Mouse (Mus musculus): ENCODE measurements at regions not wholly inside any gene's neighbourhood (a gene's known extent, or its start where the extent isn't known, plus 50 kb on each side); places are given as distances from the start of the nearest gene placed in this dataset.

DNA sequence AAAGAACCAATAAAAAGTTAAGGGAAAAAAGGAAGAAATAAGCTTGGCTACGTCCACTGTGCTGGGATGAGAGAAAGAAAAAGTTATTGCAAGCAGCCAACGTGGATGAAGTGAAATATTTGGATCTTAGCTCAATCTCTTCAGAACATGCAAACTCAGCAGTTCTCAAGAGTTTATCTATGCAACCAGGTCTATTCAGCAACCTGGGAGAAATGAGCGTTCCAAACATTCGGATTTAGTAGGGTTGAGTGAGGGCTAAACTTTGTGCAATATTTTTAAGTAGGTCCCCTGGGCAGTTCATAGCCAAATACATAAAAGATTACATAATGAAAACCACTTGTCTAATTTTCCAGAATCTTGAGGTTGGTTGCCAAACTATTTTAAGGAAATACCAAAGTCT is 129.0 kb upstream of the Tmem164 start:
- no peak for DNase-seq

DNA sequence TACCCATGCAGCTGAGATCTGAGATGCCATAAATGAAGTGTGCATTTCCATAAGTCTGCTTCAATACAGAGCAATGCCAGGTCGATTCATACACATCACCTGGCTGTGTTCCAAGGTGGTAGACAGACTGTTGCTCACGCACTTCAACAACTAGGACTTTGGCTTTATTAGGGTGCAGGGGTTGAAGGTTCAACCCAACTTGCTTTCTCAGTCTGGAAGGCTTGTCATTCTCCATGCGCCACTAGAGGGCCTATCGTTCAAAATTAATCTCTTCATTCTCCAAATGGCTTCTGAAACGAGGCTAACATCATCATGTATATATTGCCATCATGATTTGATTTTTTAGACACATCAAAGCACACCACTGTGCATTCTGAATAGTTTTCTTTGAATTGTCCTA is 127.0 kb upstream of the Tmem164 start:
- DNase-seq: peak; percentile 49

- DNase-seq: no peak
These were observed 123.7 kb upstream of the Tmem164 start for GRCm38 (mm10) chrX:142557496-142557895.

GRCm38 (mm10) chrX:142560209-142560912 is 120.8 kb upstream of the Tmem164 start:
- peak; percentile 16 for DNase-seq

GRCm38 (mm10) chrX:142561788-142562187 is 119.4 kb upstream of the Tmem164 start:
- DNase-seq: no peak

GRCm38 (mm10) chrX:142564186-142564585 is 117.0 kb upstream of the Tmem164 start:
- peak; percentile 34 for DNase-seq

- no peak for DNase-seq
These were observed 109.4 kb upstream of the Tmem164 start for GRCm38 (mm10) chrX:142571772-142572171.

DNA sequence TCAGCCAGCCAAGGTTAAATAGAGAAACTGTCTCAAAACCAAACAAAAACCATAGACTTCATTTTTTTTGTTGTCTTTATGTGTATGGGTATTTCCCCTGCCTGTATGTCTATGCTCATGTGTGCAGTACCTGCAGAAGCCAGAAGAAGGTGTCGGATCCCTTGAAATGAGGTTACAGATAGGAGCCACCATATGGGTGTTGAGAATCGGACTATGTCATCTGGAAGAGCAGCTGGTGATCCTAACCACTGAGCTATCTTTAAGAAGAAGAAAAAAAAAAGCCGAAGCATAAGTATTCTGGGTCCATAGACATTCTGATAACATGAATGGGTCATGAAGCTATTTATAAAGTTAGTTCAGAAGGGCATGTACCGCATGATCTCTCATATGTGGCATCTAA is 107.2 kb upstream of the Tmem164 start:
- no peak for DNase-seq

DNA sequence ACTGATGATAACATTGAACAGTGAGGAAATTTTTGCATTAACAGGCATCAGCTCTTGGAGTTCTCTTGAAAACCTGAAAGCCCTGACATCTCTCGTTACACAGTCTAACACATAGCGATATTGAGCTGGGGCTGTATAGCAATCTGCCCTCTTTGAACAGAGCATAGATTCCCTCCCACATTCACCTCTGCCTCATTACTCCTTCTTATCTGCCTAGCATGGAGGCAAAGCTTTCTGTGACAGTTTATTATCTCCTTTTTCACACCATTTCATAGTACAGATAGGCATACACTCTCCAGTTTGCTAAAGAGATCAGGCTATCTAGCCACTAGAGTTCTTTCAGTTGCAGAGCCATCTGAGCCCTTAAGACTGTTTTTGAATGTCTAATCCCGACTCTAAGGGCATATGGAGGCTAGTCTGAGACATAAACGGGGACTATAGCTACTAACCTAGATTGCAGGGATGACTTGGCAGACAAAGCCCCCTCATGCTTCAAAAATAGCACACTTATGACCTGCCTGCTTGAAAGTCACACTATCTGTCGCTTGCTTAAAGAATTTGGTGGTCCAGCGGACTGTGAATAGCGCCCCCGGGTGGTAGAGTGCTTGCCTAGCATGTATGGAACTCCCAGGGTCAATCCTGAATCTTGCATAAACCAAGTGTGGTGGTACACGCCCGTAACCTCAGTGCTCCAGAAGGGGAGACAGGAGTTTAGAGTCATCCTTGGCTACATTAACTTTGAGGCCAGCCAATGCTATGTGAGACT is 106.1 kb upstream of the Tmem164 start:
- DNase-seq: peak; percentile 37

GRCm38 (mm10) chrX:142576127-142576526 is 105.1 kb upstream of the Tmem164 start:
- no peak for DNase-seq

DNA sequence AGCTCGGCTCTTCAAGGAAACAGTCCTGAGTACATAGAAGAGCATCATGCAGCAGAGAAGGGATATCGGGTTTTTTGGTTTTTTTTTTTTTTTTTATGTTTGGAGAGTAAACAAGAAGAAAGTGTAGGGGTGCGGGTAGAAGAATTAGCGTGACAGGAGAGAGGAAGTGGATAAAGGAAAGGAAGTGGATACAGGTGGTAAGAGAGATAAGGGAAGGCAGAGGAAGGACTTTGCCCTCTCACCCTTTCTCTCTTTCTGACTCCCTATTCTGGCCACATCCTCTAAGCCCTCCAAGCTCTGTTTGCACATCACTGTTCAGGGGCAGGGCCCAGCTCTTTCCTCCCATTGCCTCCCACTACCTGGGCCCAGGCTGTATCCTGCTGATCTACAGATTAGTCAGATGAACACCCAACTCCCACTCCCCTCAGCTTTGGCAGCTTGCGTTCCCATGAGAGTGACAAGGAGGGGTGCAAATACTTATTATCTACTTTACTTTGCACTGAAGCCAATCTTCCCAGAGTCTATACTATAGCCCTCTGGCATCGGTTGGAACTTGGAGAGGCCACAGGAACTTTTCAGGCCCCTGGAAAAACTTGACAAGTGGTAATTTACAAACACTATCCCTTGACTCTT is 103.6 kb upstream of the Tmem164 start:
- peak; percentile 5 for DNase-seq

DNA sequence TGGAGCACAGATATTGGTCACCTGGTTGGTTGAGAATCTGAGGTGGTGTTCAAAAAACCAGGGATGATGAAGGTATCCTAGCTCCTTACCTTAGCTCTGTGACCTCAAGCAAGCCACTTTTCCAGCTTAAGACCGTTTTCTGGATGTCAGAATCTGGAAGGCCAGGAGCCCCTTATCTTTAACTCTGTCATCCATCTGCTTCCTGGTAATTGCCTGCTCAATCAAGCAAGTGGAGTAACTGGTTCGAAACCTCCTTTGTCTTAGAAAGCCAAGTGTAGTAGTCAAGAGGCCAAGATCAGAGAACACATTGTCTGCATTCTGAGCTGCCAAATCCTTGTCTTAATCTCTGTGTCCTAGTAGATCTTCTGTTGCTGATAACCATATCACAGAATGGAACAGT is 95.9 kb upstream of the Tmem164 start:
- no peak for DNase-seq

DNA sequence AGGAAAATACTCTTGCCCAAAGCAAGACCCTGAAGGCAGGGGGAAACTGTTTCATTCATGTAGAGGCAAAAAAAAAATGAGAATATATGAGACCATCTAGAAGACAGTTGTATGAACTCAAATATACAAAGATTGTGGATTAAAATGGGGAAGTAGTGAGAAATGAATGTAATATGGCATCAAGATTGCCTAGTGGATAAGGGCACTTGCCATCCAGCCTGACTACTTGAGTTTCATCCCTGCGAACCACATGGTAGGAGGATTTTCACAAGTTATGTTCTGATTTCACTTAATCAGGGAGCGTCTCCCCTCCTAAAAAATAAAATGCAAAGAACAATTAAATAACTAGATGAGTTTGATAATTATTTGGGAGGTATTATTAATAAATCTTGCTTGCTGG is 81.8 kb upstream of the Tmem164 start:
- no peak for DNase-seq

DNA sequence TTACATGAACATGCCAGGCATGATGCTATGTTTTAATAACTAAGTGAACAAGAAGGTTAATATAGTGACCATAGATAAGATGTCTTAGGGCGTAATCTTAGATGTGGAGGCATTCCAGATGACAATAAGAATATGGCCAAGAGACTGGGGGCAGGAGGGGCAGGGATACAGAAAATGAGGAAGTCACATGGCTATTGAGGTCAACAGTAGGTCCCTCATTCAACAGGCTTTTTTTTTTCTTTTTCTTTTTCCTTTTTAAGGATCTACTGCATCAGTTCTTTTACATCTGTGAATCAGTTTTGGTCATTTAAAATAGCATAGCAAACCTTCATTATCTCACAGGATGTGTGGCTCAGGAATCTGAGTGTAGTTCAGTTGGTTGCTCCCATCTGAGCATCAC is 80.4 kb upstream of the Tmem164 start:
- DNase-seq: no peak

DNA sequence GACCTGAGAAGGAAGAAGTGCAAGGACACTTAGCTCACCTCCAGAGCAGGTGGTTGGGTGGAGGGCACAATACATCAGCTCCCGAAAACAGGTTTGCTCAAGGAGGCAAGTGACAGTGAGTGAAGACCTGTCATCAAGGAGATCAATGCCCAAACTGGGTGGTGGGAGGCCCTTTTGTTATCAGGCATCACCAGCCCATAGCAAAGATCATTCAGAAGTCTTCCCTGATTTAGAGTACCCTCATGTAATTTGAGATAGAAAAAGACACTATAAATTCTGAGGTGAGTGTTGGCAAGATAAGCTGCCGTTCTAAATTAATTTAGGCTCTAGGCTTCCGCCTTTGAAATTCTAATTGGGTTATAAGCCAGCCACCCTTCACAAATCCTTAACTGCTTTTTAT is 76.1 kb upstream of the Tmem164 start:
- no peak for DNase-seq

- DNase-seq: no peak
These were observed 74.5 kb upstream of the Tmem164 start for GRCm38 (mm10) chrX:142606595-142607205.

DNA sequence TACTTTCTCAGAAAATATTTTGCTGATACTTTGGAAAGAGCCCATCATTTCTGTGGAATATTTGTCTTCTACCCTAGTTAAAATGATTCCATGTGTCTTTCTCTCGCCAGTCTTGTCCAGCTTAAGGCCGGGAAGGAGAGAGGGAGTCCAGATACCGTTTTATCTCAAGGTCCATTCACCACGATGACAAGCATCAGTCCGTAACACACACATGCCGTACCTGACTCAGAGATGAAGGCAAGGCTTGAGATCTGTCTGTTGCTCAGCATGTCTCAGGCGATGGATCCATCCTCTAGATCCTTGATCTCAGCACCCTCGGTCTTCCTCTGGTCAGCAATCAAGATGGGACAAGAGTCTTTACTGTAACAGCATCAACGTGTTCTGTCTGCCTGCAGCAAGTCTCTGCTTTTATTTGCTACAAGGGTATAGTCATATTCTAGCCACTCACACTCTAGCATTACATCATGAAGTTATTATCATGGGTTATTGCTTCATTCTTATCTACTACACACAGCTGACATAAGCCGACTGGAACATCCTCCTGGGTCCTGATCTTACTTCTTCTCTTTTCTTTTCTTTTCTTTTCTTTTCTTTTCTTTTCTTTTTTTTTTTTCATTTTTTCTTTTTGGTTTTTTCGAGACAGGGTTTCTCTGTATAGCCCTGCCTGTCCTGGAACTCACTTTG is 64.9 kb upstream of the Tmem164 start:
- no peak for DNase-seq

DNA sequence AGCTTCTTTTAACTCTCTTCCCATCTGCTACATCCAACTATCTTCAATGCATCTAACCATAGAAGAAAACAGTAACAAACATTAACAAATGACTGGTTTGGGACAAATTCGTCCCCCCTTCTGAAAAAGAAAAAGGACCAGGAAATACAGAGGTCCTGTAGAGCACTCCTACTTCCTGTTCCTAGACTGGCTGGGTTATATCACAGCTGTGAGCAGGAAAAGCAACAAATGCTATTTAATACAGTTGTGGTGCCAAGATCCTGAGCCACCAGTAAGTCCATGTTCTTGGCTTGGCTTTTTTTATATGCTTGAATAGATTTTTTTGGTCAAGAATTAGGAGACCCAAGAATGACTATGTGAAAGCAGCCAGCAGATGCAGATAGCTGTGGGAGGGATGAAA is 62.8 kb upstream of the Tmem164 start:
- DNase-seq: peak; percentile 4

DNA sequence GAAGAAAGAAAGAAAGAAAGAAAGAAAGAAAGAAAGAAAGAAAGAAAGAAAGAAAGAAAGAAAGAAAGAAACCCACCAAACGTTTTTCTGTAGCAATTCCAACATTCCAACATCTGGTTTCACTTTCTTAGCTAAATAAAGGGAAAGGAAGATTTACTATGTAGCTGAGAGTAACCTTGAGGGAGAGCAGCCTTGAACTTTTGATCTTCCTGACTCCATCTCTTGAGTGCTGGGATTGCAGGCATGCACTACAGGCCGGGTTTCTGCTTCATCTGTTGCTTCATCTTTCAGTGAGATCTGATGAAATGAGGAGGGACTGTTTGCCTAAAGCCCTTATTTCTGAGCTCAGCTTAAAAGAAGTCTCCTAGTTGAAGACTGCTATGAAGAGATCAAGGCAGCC is 57.8 kb upstream of the Tmem164 start:
- no peak for DNase-seq

DNA sequence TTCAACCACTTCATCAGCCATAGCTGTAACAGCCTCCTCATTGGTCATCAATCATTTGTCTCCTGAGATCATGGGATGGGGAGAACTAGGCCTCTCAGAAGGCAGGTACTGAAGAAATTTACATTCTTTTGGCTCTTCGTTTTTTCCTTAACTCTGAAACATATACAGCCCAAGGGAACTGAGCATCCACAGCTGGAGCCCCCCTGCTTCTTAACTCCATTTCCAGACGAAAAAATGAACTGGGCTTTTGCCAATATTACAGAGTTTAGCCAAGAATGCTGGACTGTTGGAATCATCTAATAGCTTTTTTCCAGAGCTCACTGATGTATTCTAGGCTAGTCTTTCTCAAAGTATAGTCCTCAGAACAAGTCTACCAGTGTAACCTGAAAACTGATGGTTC is 57.3 kb upstream of the Tmem164 start:
- DNase-seq: no peak
